Mouse (Mus musculus) olfactory bulb, adult 2 months (tissue): Measurements from ENCODE around the gene Trim21. TPM values are rescaled to one million over a fixed set of nuclear protein-coding genes. Genes with fewer than 3 reads are reported as not detected.

ENCODE experiments used
- H3K27ac ChIP-seq: fragments of 200-500 bp; 2 replicates; pipeline ENCODE4 v1.5.1; 2012; ENCODE audit warnings: low read depth, low read length; ENCODE audit not compliant: insufficient read depth
- H3K4me1 ChIP-seq: fragments of 200-500 bp; 2 replicates; pipeline ENCODE4 v1.6.1; 2012; ENCODE audit warnings: low read length; ENCODE audit not compliant: control insufficient read depth, insufficient read depth
- H3K4me3 ChIP-seq: fragments of 200-500 bp; 2 replicates; pipeline ENCODE4 v1.5.1; 2012; ENCODE audit warnings: mild to moderate bottlenecking, low read depth, low read length, moderate library complexity; ENCODE audit not compliant: insufficient read depth
- CTCF ChIP-seq: fragments of 200-500 bp; IDR thresholded peaks from 2 replicates; pipeline ENCODE4 v1.5.1; 2012; ENCODE audit warnings: low read depth, mild to moderate bottlenecking, low read length, moderate library complexity; ENCODE audit not compliant: insufficient read depth
- POLR2A ChIP-seq: fragments of 200-500 bp; IDR thresholded peaks from 2 replicates; pipeline ENCODE4 v1.6.1; 2012; ENCODE audit warnings: mild to moderate bottlenecking, low read depth, low read length, moderate library complexity; ENCODE audit not compliant: insufficient read depth
- WGBS: fragments of 180-500 bp; shearing (Covaris S2); methylation state at CpG from one replicate; pipeline ENCODE4 v1.1.7; 2018; 5-methylcytosine and 5-hydroxymethylcytosine counted together
- polyA plus RNA-seq: library from polyadenylated mRNA; stranded (reverse); fragments of >200 nt; gene quantifications from 2 replicates; pipeline ENCODE4 v1.2.4, GENCODE M21; 2012; ENCODE audit warnings: low replicate concordance; ENCODE audit not compliant: missing spikeins, insufficient read depth, insufficient read length

Gene Trim21
- polyA plus RNA-seq, 1 experiment = not detected

GRCm38 (mm10) chr7:102549570-102549969 is 15.7 kb downstream of the Trim21 start, which contains the start of gene Olfr549:
Gene Olfr549 (plus strand): TSS chr7:102549870.
- Histone ChIP-seq H3K27ac (no peak within 1 kb of the TSS), H3K4me3 (no peak within 1 kb of the TSS), H3K4me1 (no peaks in the 10 kb centered on the region)
- TF ChIP-seq POLR2A (no peak), CTCF (no peak)
- 96% methylated on average over 3 of the region's 3 CpGs for WGBS

- H3K27ac ChIP-seq = no peak overlapping the region
- WGBS = 75% methylated on average over 3 of the region's 3 CpGs
- no peak overlapping the region for H3K4me3 ChIP-seq
- TF ChIP-seq POLR2A (no peak), CTCF (no peak)
- no peaks in the 10 kb centered on the region for H3K4me1 ChIP-seq
These were observed 24.0 kb downstream of the Trim21 start for GRCm38 (mm10) chr7:102541251-102541650.

GRCm38 (mm10) chr7:102540596-102540995 is 24.7 kb downstream of the Trim21 start, which contains the start of gene Olfr548-ps1:
Gene Olfr548-ps1 (plus strand): TSS chr7:102540896.
- Histone ChIP-seq H3K4me3 (no peak within 1 kb of the TSS), H3K27ac (no peak within 1 kb of the TSS), H3K4me1 (no peaks in the 10 kb centered on the region)
- TF ChIP-seq POLR2A (no peak), CTCF (no peak)
- WGBS = 78% methylated on average over 2 of the region's 2 CpGs

GRCm38 (mm10) chr7:102534449-102534848 is 30.8 kb downstream of the Trim21 start, which contains the start of gene Olfr547:
Gene Olfr547 (plus strand): TSS chr7:102534749.
- Histone ChIP-seq H3K4me3 (no peak within 1 kb of the TSS), H3K4me1 (no peaks in the 10 kb centered on the region), H3K27ac (no peak within 1 kb of the TSS)
- TF ChIP-seq CTCF (no peak), POLR2A (no peak)
- WGBS = 80% methylated on average over 1 of the region's 1 CpGs

- H3K4me3 ChIP-seq = no peak overlapping the region
- no peaks in the 10 kb centered on the region for H3K4me1 ChIP-seq
- TF ChIP-seq POLR2A = no peak
- TF ChIP-seq CTCF = no peak
- 86% methylated on average over 1 of the region's 1 CpGs for WGBS
- H3K27ac ChIP-seq = no peak overlapping the region
These were observed 36.2 kb downstream of the Trim21 start for GRCm38 (mm10) chr7:102529052-102529451.

GRCm38 (mm10) chr7:102517051-102517335 is 48.3 kb downstream of the Trim21 start:
- no peak overlapping the region for H3K27ac ChIP-seq
- no peak for TF ChIP-seq POLR2A
- TF ChIP-seq CTCF = no peak
- 27% methylated on average over 2 of the region's 2 CpGs for WGBS
- H3K4me3 ChIP-seq = no peak overlapping the region
- H3K4me1 ChIP-seq = peaks cover 4% of the 10 kb centered on the region

- H3K4me1 ChIP-seq = peaks cover 4% of the 10 kb centered on the region
- whole genome bisulfite sequencing = 47% methylated on average over 10 of the region's 10 CpGs
- no peak overlapping the region for H3K27ac ChIP-seq
- TF ChIP-seq POLR2A = no peak
- no peak for TF ChIP-seq CTCF
- H3K4me3 ChIP-seq = no peak overlapping the region
These were observed 48.8 kb downstream of the Trim21 start for GRCm38 (mm10) chr7:102516261-102517050.

GRCm38 (mm10) chr7:102514144-102514543 is 51.1 kb downstream of the Trim21 start:
- Histone ChIP-seq H3K27ac (no peak overlapping the region), H3K4me1 (peaks cover 4% of the 10 kb centered on the region), H3K4me3 (no peak overlapping the region)
- TF ChIP-seq POLR2A (no peak), CTCF (no peak)
- WGBS = 83% methylated on average over 4 of the region's 4 CpGs

GRCm38 (mm10) chr7:102512814-102513435 is 52.4 kb downstream of the Trim21 start:
- under 1% methylated on average over 54 of the region's 54 CpGs for WGBS
- no peak for TF ChIP-seq POLR2A
- peak; percentile 85; the same call in 1 of the 2 replicates for TF ChIP-seq CTCF
- peaks cover 4% of the 10 kb centered on the region for H3K4me1 ChIP-seq
- H3K4me3 ChIP-seq = peak overlapping the region; percentile 60
- H3K27ac ChIP-seq = no peak overlapping the region
